Mouse (Mus musculus) forebrain, embryonic 15.5 days (tissue): ENCODE results near the gene Scarf2. TPM values are rescaled to one million over a fixed set of nuclear protein-coding genes. Genes with fewer than 3 reads are reported as not detected.
A peak's percentile ranks its signal among the peaks of the same experiment; 100 is the strongest.

Experiments
- ATAC-seq: fragments of 200-750 bp; cut with Nextera tagmentation; replicated peaks from 2 replicates; pipeline ENCODE4 v1.8.0; 2017; ENCODE audit warnings: mild to moderate bottlenecking, moderate TSS enrichment, moderate library complexity
- H3K27ac ChIP-seq: fragments of 300-500 bp; sonication (generic); replicated peaks from 2 replicates; pipeline ENCODE4 v1.5.1; 2015; ENCODE audit warnings: mild to moderate bottlenecking, inconsistent platforms
- H3K27me3 ChIP-seq: fragments of 300-500 bp; sonication (generic); 2 replicates; pipeline ENCODE4 v1.6.1; 2015; ENCODE audit warnings: inconsistent platforms
- H3K36me3 ChIP-seq: fragments of 300-500 bp; sonication (generic); 2 replicates; pipeline ENCODE4 v1.6.1; 2015; ENCODE audit warnings: mild to moderate bottlenecking, inconsistent platforms
- H3K4me1 ChIP-seq: fragments of 300-500 bp; sonication (generic); 2 replicates; pipeline ENCODE4 v1.6.1; 2015; ENCODE audit warnings: inconsistent platforms
- H3K4me2 ChIP-seq: fragments of 300-500 bp; sonication (generic); replicated peaks from 2 replicates; pipeline ENCODE4 v1.6.1; 2015; ENCODE audit warnings: mild to moderate bottlenecking, inconsistent platforms
- H3K4me3 ChIP-seq: fragments of 300-500 bp; sonication (generic); 2 replicates; pipeline ENCODE4 v1.5.1; 2015; ENCODE audit warnings: mild to moderate bottlenecking, inconsistent platforms
- H3K9ac ChIP-seq: fragments of 300-500 bp; sonication (generic); replicated peaks from 2 replicates; pipeline ENCODE4 v1.6.1; 2015; ENCODE audit warnings: mild to moderate bottlenecking, inconsistent platforms
- H3K9me3 ChIP-seq: fragments of 300-500 bp; sonication (generic); 2 replicates; pipeline ENCODE4 v1.6.1; 2016; ENCODE audit warnings: inconsistent platforms
- WGBS: fragments of 180-500 bp; shearing (Covaris S2); methylation state at CpG from one replicate; pipeline ENCODE4 v1.1.7; 2015; ENCODE audit warnings: mixed read lengths; 5-methylcytosine and 5-hydroxymethylcytosine counted together
- polyA plus RNA-seq: library from polyadenylated mRNA; unstranded; fragments of >200 nt; fragmentation: Nextera tagmentation; extraction: Ambion mirVana; gene quantifications from 2 replicates; pipeline ENCODE4 v1.2.1, GENCODE M21; 2015

Gene Scarf2
- polyA plus RNA-seq = 1.3 TPM in 2 replicates

- peak; percentile 31 for ATAC-seq
- Histone ChIP-seq H3K27me3 (peaks cover 66% of the 10 kb centered on the region), H3K36me3 (peaks cover 8% of the 10 kb centered on the region)
These were observed at the start of gene Scarf2 for GRCm38 (mm10) chr16:17796971-17797811. Gene Scarf2 (plus strand): TSS chr16:17797282.

GRCm38 (mm10) chr16:17753001-17753400, 44.1 kb upstream of the Scarf2 start:
- Histone ChIP-seq H3K4me2 (no peak overlapping the region), H3K9ac (no peak overlapping the region), H3K27me3 (no peaks in the 10 kb centered on the region), H3K27ac (no peak overlapping the region), H3K36me3 (no peaks in the 10 kb centered on the region), H3K4me1 (no peaks in the 10 kb centered on the region), H3K9me3 (no peaks in the 10 kb centered on the region), H3K4me3 (no peak overlapping the region)
- 31% methylated on average over 3 of the region's 3 CpGs for WGBS
- no peak for ATAC-seq

More at GRCm38 (mm10) chr16:17796971-17797811, at the start of gene Scarf2:
- Histone ChIP-seq H3K4me3 (peak within 1 kb of the TSS; percentile 46), H3K9ac (peak within 1 kb of the TSS; percentile 51), H3K27ac (no peak within 1 kb of the TSS), H3K4me2 (peak within 1 kb of the TSS; percentile 80), H3K4me1 (peaks cover 23% of the 10 kb centered on the region), H3K9me3 (no peaks in the 10 kb centered on the region)
- under 1% methylated on average over 59 of the region's 81 CpGs for WGBS

- peaks cover 1% of the 10 kb centered on the region for H3K4me1 ChIP-seq
- no peak for ATAC-seq
These were observed 43.4 kb upstream of the Scarf2 start for GRCm38 (mm10) chr16:17753686-17754085.

GRCm38 (mm10) chr16:17757756-17758155, 39.3 kb upstream of the Scarf2 start:
- Histone ChIP-seq H3K4me1 (peaks cover 34% of the 10 kb centered on the region), H3K27me3 (no peaks in the 10 kb centered on the region), H3K9me3 (no peaks in the 10 kb centered on the region), H3K4me3 (no peak overlapping the region), H3K27ac (no peak overlapping the region), H3K4me2 (no peak overlapping the region), H3K9ac (no peak overlapping the region), H3K36me3 (no peaks in the 10 kb centered on the region)
- WGBS = 91% methylated on average over 1 of the region's 1 CpGs
- ATAC-seq = no peak

More at GRCm38 (mm10) chr16:17753686-17754085, 43.4 kb upstream of the Scarf2 start:
- no peak overlapping the region for H3K4me2 ChIP-seq
- H3K9me3 ChIP-seq = no peaks in the 10 kb centered on the region
- WGBS = 29% methylated on average over 1 of the region's 1 CpGs
- H3K9ac ChIP-seq = no peak overlapping the region
- no peak overlapping the region for H3K27ac ChIP-seq
- no peaks in the 10 kb centered on the region for H3K27me3 ChIP-seq
- no peaks in the 10 kb centered on the region for H3K36me3 ChIP-seq
- no peak overlapping the region for H3K4me3 ChIP-seq

GRCm38 (mm10) chr16:17758902-17759301, 38.2 kb upstream of the Scarf2 start:
- Histone ChIP-seq H3K4me2 (peak overlapping the region; percentile 74), H3K4me3 (peak overlapping the region; percentile 60), H3K4me1 (peaks cover 34% of the 10 kb centered on the region), H3K9ac (peak overlapping the region; percentile 80), H3K27me3 (no peaks in the 10 kb centered on the region), H3K36me3 (no peaks in the 10 kb centered on the region), H3K9me3 (no peaks in the 10 kb centered on the region), H3K27ac (peak overlapping the region; percentile 65)
- WGBS = 56% methylated on average over 9 of the region's 9 CpGs
- ATAC-seq = no peak

- under 1% methylated on average over 27 of the region's 28 CpGs for WGBS
- Histone ChIP-seq H3K9ac (peak within 1 kb of the TSS; percentile 80), H3K27me3 (no peaks in the 10 kb centered on the region), H3K4me1 (peaks cover 34% of the 10 kb centered on the region), H3K36me3 (peaks cover under 1% of the 10 kb centered on the region; the same call in 1 of the 2 replicates), H3K4me2 (peak within 1 kb of the TSS; percentile 74), H3K4me3 (peak within 1 kb of the TSS; percentile 60), H3K9me3 (no peaks in the 10 kb centered on the region), H3K27ac (peak within 1 kb of the TSS; percentile 65)
- peak; percentile 95 for ATAC-seq
These were observed 37.7 kb upstream of the Scarf2 start, which contains the start of gene Klhl22 for GRCm38 (mm10) chr16:17759344-17759773. Gene Klhl22 (plus strand): TSS chr16:17759618.

- Histone ChIP-seq H3K27me3 (no peaks in the 10 kb centered on the region), H3K36me3 (peaks cover 4% of the 10 kb centered on the region; the same call in 1 of the 2 replicates), H3K27ac (peak overlapping the region; percentile 65), H3K4me3 (peak overlapping the region; percentile 60), H3K9me3 (no peaks in the 10 kb centered on the region), H3K4me2 (peak overlapping the region; percentile 74), H3K4me1 (peaks cover 34% of the 10 kb centered on the region), H3K9ac (peak overlapping the region; percentile 80)
- WGBS = under 1% methylated on average over 52 of the region's 54 CpGs
- peak; percentile 39; the same call in 1 of the 2 replicates for ATAC-seq
These were observed 37.2 kb upstream of the Scarf2 start for GRCm38 (mm10) chr16:17759813-17760321.

- H3K4me3 ChIP-seq = peak overlapping the region; percentile 60
- H3K36me3 ChIP-seq = peaks cover 4% of the 10 kb centered on the region; the same call in 1 of the 2 replicates
- no peaks in the 10 kb centered on the region for H3K27me3 ChIP-seq
- ATAC-seq = no peak; the same call in 1 of the 2 replicates
- peak overlapping the region; percentile 74 for H3K4me2 ChIP-seq
- 42% methylated on average over 8 of the region's 8 CpGs for WGBS
- H3K9ac ChIP-seq = no peak overlapping the region
- no peaks in the 10 kb centered on the region for H3K9me3 ChIP-seq
- 0 out of 2 replicates have a peak overlapping the region, but pooled peaks have one; percentile 65 for H3K27ac ChIP-seq
- H3K4me1 ChIP-seq = peaks cover 34% of the 10 kb centered on the region
These were observed 36.4 kb upstream of the Scarf2 start for GRCm38 (mm10) chr16:17760657-17761056.

- Histone ChIP-seq H3K27ac (no peak overlapping the region), H3K27me3 (no peaks in the 10 kb centered on the region), H3K36me3 (peaks cover 5% of the 10 kb centered on the region; the same call in 1 of the 2 replicates), H3K4me1 (peaks cover 34% of the 10 kb centered on the region), H3K4me2 (no peak overlapping the region), H3K4me3 (peak overlapping the region; percentile 60; the same call in 1 of the 2 replicates), H3K9ac (no peak overlapping the region), H3K9me3 (no peaks in the 10 kb centered on the region)
- ATAC-seq = no peak
- whole genome bisulfite sequencing = 52% methylated on average over 1 of the region's 1 CpGs
These were observed 36.0 kb upstream of the Scarf2 start for GRCm38 (mm10) chr16:17761074-17761473.

- H3K9ac ChIP-seq = no peak overlapping the region
- ATAC-seq = no peak
- WGBS = 91% methylated on average over 4 of the region's 4 CpGs
These were observed 33.0 kb upstream of the Scarf2 start for GRCm38 (mm10) chr16:17764108-17764511.

GRCm38 (mm10) chr16:17768834-17769233, 28.2 kb upstream of the Scarf2 start:
- Histone ChIP-seq H3K9me3 (no peaks in the 10 kb centered on the region), H3K27ac (no peak overlapping the region), H3K4me2 (no peak overlapping the region), H3K36me3 (peaks cover 53% of the 10 kb centered on the region), H3K27me3 (no peaks in the 10 kb centered on the region), H3K4me1 (no peaks in the 10 kb centered on the region), H3K9ac (no peak overlapping the region), H3K4me3 (no peak overlapping the region)
- ATAC-seq = no peak
- 81% methylated on average over 7 of the region's 7 CpGs for WGBS

More at GRCm38 (mm10) chr16:17764108-17764511, 33.0 kb upstream of the Scarf2 start:
- Histone ChIP-seq H3K36me3 (peaks cover 22% of the 10 kb centered on the region; the same call in 1 of the 2 replicates), H3K4me2 (no peak overlapping the region), H3K9me3 (no peaks in the 10 kb centered on the region), H3K4me3 (no peak overlapping the region), H3K27me3 (no peaks in the 10 kb centered on the region), H3K27ac (no peak overlapping the region), H3K4me1 (peaks cover 29% of the 10 kb centered on the region)
